Mouse (Mus musculus) limb, embryonic 14.5 days (tissue): ENCODE measurements at regions not wholly inside any gene's neighbourhood (a gene's known extent, or its start where the extent isn't known, plus 50 kb on each side); places are given as distances from the start of the nearest gene placed in this dataset.
"Not testable (repeated sequence)": the region's sequence is repeated elsewhere in the genome, so short reads cannot be mapped to it uniquely, and the experiment has no call there.

Source experiments
- ATAC-seq: fragments of 200-750 bp; cut with Nextera tagmentation; 2 replicates; pipeline ENCODE4 v1.8.0; 2017; ENCODE audit warnings: low read depth, moderate number of reproducible peaks, moderate TSS enrichment; ENCODE audit not compliant: low FRiP score
- DNase-seq: peaks from one replicate; pipeline ENCODE4 v3.0.0-alpha.2; 2015; ENCODE audit warnings: low spot score
- H3K27ac ChIP-seq: fragments of 300-500 bp; sonication (generic); replicated peaks from 2 replicates; pipeline ENCODE4 v1.5.1; 2014; ENCODE audit warnings: low read depth, mild to moderate bottlenecking, low read length, moderate library complexity, mixed read lengths
- H3K27me3 ChIP-seq: fragments of 300-500 bp; sonication (generic); 2 replicates; pipeline ENCODE4 v1.6.1; 2014; ENCODE audit warnings: low read length, mixed read lengths; ENCODE audit not compliant: control insufficient read depth, insufficient read depth
- H3K36me3 ChIP-seq: fragments of 300-500 bp; sonication (generic); 2 replicates; pipeline ENCODE4 v1.6.1; 2014; ENCODE audit warnings: mild to moderate bottlenecking, low read length, moderate library complexity, mixed read lengths; ENCODE audit not compliant: control insufficient read depth, insufficient read depth
- H3K4me1 ChIP-seq: fragments of 300-500 bp; sonication (generic); 2 replicates; pipeline ENCODE4 v1.6.1; 2014; ENCODE audit warnings: antibody characterized with exemption, low read length, mixed read lengths; ENCODE audit not compliant: control insufficient read depth, insufficient read depth
- H3K4me2 ChIP-seq: fragments of 300-500 bp; sonication (generic); replicated peaks from 2 replicates; pipeline ENCODE4 v1.6.1; 2014; ENCODE audit warnings: low read depth, mild to moderate bottlenecking, low read length, moderate library complexity; ENCODE audit not compliant: severe bottlenecking
- H3K4me3 ChIP-seq: fragments of 300-500 bp; sonication (generic); replicated peaks from 2 replicates; pipeline ENCODE4 v1.5.1; 2014; ENCODE audit warnings: low read length
- H3K9ac ChIP-seq: fragments of 300-500 bp; sonication (generic); 2 replicates; pipeline ENCODE4 v1.6.1; 2014; ENCODE audit warnings: mild to moderate bottlenecking, low read depth, low read length, moderate library complexity; ENCODE audit not compliant: severe bottlenecking
- H3K9me3 ChIP-seq: fragments of 300-500 bp; sonication (generic); 2 replicates; pipeline ENCODE4 v1.6.1; 2016; ENCODE audit warnings: low read length; ENCODE audit not compliant: control insufficient read depth
- POLR2A ChIP-seq: fragments of 200-500 bp; IDR thresholded peaks from 2 replicates; pipeline ENCODE4 v1.8.0; 2012; ENCODE audit warnings: inconsistent platforms, mild to moderate bottlenecking, moderate library complexity, borderline replicate concordance; ENCODE audit not compliant: insufficient read depth, insufficient read length; ENCODE audit errors: extremely low read depth
- whole genome bisulfite sequencing: fragments of 180-500 bp; shearing (Covaris S2); extraction: QIAGEN DNeasy Blood & Tissue Kit; methylation state at CpG from one replicate; pipeline ENCODE4 v1.1.7; 2014; 5-methylcytosine and 5-hydroxymethylcytosine counted together

- H3K9me3 ChIP-seq, DNase-seq, H3K27ac ChIP-seq, H3K36me3 ChIP-seq, ATAC-seq, H3K9ac ChIP-seq, H3K27me3 ChIP-seq, H3K4me2 ChIP-seq, H3K4me1 ChIP-seq, H3K4me3 ChIP-seq: not testable (repeated sequence)
Observed at GRCm38 (mm10) chr12:18606126-18606525, 91.8 kb downstream of the 5730507C01Rik start.

DNA sequence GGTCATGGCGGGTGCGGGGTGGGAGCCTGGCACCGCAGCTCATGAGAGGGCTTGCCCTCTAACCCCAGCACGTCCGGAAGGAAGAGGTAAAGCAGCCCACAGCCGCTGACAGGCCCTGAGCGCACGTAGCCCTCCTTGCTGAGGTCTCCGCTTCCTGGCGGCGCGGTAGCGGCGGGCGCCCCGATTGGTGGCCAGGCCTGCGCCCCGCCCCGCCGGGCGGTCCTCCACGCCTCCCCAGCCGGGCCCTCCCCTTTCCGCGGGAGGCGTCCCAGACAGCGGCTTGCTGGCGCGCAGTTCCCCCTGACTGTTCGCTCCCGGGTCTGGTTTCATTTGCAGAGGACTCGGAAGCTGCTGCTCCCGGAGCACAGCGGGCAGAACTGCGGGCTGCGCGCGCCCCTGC is 95.5 kb downstream of the 5730507C01Rik start:
- H3K36me3 ChIP-seq, result no peaks in the 10 kb centered on the region
- H3K4me1 ChIP-seq, result no peaks in the 10 kb centered on the region
- ATAC-seq, result peak; percentile 96
- peak overlapping the region; percentile 74 for H3K27ac ChIP-seq
- peak; percentile 85 for DNase-seq
- peak; percentile 64; the same call in 1 of the 2 replicates for TF ChIP-seq POLR2A
- H3K4me3 ChIP-seq, result peak overlapping the region; percentile 54
- no peaks in the 10 kb centered on the region for H3K27me3 ChIP-seq
- WGBS, result 0% methylated on average over 25 of the region's 38 CpGs
- H3K4me2 ChIP-seq, result peak overlapping the region; percentile 50
- H3K9me3 ChIP-seq, result no peaks in the 10 kb centered on the region
- H3K9ac ChIP-seq, result peak overlapping the region; percentile 66

GRCm38 (mm10) chr12:18610581-18610980 is 96.3 kb downstream of the 5730507C01Rik start:
- Histone ChIP-seq H3K4me2 (peak overlapping the region; percentile 50), H3K27ac (peak overlapping the region; percentile 74; the same call in 1 of the 2 replicates), H3K4me3 (peak overlapping the region; percentile 54), H3K9ac (peak overlapping the region; percentile 66)
- H3K4me1 ChIP-seq, H3K9me3 ChIP-seq, H3K36me3 ChIP-seq, H3K27me3 ChIP-seq, ATAC-seq, DNase-seq: not testable (repeated sequence)
- WGBS, result 5% methylated on average over 19 of the region's 24 CpGs
